Comparison of ENCODE assay signal across 8 mouse cellular contexts in the genomic region with DNA sequence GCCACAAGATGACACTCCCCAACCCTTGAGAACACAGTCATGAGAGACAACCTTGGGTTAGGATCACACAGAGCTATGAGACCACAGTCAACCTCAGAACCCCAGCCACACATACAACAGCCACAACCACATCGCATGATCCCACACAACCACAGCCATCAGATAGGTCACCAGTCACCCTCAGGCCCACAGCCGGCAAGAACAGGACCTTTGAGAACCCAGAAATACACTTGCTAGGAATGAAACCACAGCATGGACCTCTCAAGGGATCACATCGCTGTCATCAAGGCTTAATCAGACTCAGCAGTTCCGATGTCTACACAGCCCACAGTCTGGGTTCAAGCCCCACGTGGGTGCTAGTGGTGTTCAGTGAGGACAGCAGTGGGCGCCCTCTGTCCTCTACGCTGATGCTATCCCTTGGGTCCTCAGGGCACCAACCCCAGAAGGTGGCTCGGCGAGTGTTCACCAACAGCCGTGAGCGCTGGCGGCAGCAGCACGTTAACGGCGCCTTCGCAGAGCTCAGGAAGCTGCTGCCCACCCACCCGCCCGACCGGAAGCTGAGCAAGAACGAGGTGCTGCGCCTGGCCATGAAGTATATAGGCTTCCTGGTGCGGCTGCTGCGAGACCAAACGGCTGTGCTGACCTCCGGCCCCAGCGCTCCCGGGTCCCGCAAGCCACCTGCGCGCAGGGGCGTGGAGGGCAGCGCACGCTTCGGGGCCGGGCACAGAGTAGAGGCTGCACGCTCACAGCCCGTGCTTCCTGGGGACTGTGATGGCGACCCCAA. TPM values are rescaled to one million over a fixed set of nuclear protein-coding genes. Genes with fewer than 3 reads are reported as not detected.
DNase-seq lines count a peak whose midpoint lies in the region; ATAC-seq lines count a peak whose summit lies in the region.

No protein-coding gene starts in this region.

- H3K4me2 ChIP-seq in forebrain, embryonic 11.5 days (ENCODE audit: low read depth, low read length, severe bottlenecking) = peak overlapping the region; percentile 28
- H3K4me2 ChIP-seq in limb, embryonic 12.5 days = peak overlapping the region; percentile 49

- H3K4me1 ChIP-seq in forebrain, embryonic 11.5 days (replicated peaks; ENCODE audit: control insufficient read depth, insufficient read depth, low read length) = peaks cover 26% of the 10 kb centered on the region
- peaks cover 67% of the 10 kb centered on the region for H3K4me1 ChIP-seq in limb, embryonic 12.5 days (replicated peaks)

- no peak overlapping the region for H3K27ac ChIP-seq in forebrain, embryonic 11.5 days (ENCODE audit: low read depth, low read length)
- H3K27ac ChIP-seq in limb, embryonic 12.5 days = peak overlapping the region; percentile 29; the same call in 1 of the 2 replicates

- peak overlapping the region; percentile 10; the same call in 1 of the 2 replicates for H3K4me3 ChIP-seq in forebrain, embryonic 11.5 days (ENCODE audit: low read depth, low read length)
- peak overlapping the region; percentile 27 for H3K4me3 ChIP-seq in limb, embryonic 12.5 days (replicated peaks)

- H3K36me3 ChIP-seq in forebrain, embryonic 11.5 days (ENCODE audit: control insufficient read depth, insufficient read depth, low read length) = no peaks in the 10 kb centered on the region
- peaks cover 24% of the 10 kb centered on the region for H3K36me3 ChIP-seq in limb, embryonic 12.5 days

- WGBS in forebrain, embryonic 11.5 days = 9% methylated on average over 38 of the region's 38 CpGs
- WGBS in limb, embryonic 12.5 days = 8% methylated on average over 38 of the region's 38 CpGs

- DNase-seq in embryo, embryonic 9.5 days (ENCODE audit: extremely low spot score) = peak; percentile 21
- DNase-seq in embryo, embryonic 10 days (ENCODE audit: low spot score) = no peak
- DNase-seq in B cell, adult 2 months = peak; percentile 56 to 57
- peak; percentile 66 for DNase-seq in forebrain, embryonic 11.5 days (ENCODE audit: low spot score)
- DNase-seq in ovary, adult 18-20 months (ENCODE audit: low spot score) = no peak
- no peak for DNase-seq in layer of hippocampus, adult 11-12 months (ENCODE audit: low spot score)

- H3K9me3 ChIP-seq in forebrain, embryonic 11.5 days (ENCODE audit: control insufficient read depth, low read length) = no peaks in the 10 kb centered on the region
- H3K9me3 ChIP-seq in limb, embryonic 12.5 days = no peaks in the 10 kb centered on the region

- no peak for ATAC-seq in forebrain, embryonic 11.5 days (replicated peaks; ENCODE audit: low FRiP score)
- no peak for ATAC-seq in limb, embryonic 12.5 days (ENCODE audit: insufficient number of reproducible peaks, insufficient read depth, low FRiP score, low TSS enrichment, low read depth)
- 0 out of 2 replicates have a peak, but pooled peaks have one; percentile 1 for ATAC-seq in monocyte, adult 5-6 weeks (replicated peaks; ENCODE audit: insufficient number of reproducible peaks, low FRiP score, low TSS enrichment, poor library complexity, severe bottlenecking)

- H3K9ac ChIP-seq in forebrain, embryonic 11.5 days (ENCODE audit: low read length) = no peak overlapping the region
- H3K9ac ChIP-seq in limb, embryonic 12.5 days (replicated peaks) = no peak overlapping the region; the same call in 1 of the 2 replicates

- H3K27me3 ChIP-seq in forebrain, embryonic 11.5 days (ENCODE audit: control insufficient read depth, insufficient read depth, low read length) = peaks cover 70% of the 10 kb centered on the region
- H3K27me3 ChIP-seq in limb, embryonic 12.5 days = peaks cover 73% of the 10 kb centered on the region

RNA-seq across cellular contexts. Expression of a gene that starts 2.4 kb away (rescaled TPM):
- 5.0 and 5.7 TPM in 2 replicates for polyA plus RNA-seq in forebrain, embryonic 11.5 days (2014; fragmentation: Nextera tagmentation; extraction: Ambion mirVana)
- 3.7 and 4.7 TPM in 2 replicates for polyA plus RNA-seq in limb, embryonic 12.5 days (2016; fragmentation: Nextera tagmentation; extraction: Ambion mirVana)
- 41.7 to 46.2 TPM (median 45.0 TPM) in 3 replicates for total RNA-seq in monocyte, adult 5-6 weeks (2017)

RNA-seq across cellular contexts. Expression of a gene that starts 16.0 kb away (rescaled TPM):
- 34.6 and 37.7 TPM in 2 replicates for polyA plus RNA-seq in forebrain, embryonic 11.5 days (2014; fragmentation: Nextera tagmentation; extraction: Ambion mirVana)
- polyA plus RNA-seq in limb, embryonic 12.5 days (2016; fragmentation: Nextera tagmentation; extraction: Ambion mirVana) = 16.9 and 21.4 TPM in 2 replicates
- 29.0 to 50.5 TPM (median 36.3 TPM) in 3 replicates for total RNA-seq in monocyte, adult 5-6 weeks (2017)

RNA-seq across cellular contexts. Expression of a gene that starts 17.6 kb away (rescaled TPM):
- polyA plus RNA-seq in forebrain, embryonic 11.5 days (2014; fragmentation: Nextera tagmentation; extraction: Ambion mirVana) = 52.7 and 72.3 TPM in 2 replicates
- 63.4 and 66.9 TPM in 2 replicates for polyA plus RNA-seq in limb, embryonic 12.5 days (2016; fragmentation: Nextera tagmentation; extraction: Ambion mirVana)
- total RNA-seq in monocyte, adult 5-6 weeks (2017) = 40.1 to 46.6 TPM (median 44.7 TPM) in 3 replicates

RNA-seq across cellular contexts. Expression of a gene that starts 19.1 kb away (rescaled TPM):
- polyA plus RNA-seq in forebrain, embryonic 11.5 days (2014; fragmentation: Nextera tagmentation; extraction: Ambion mirVana) = 3.0 and 3.1 TPM in 2 replicates
- 9.7 and 11.8 TPM in 2 replicates for polyA plus RNA-seq in limb, embryonic 12.5 days (2016; fragmentation: Nextera tagmentation; extraction: Ambion mirVana)
- total RNA-seq in monocyte, adult 5-6 weeks (2017) = 6.4 to 8.9 TPM (median 8.2 TPM) in 3 replicates

RNA-seq across cellular contexts. Expression of a gene that starts 41.0 kb away (rescaled TPM):
- 67.3 and 68.7 TPM in 2 replicates for polyA plus RNA-seq in forebrain, embryonic 11.5 days (2014; fragmentation: Nextera tagmentation; extraction: Ambion mirVana)
- polyA plus RNA-seq in limb, embryonic 12.5 days (2016; fragmentation: Nextera tagmentation; extraction: Ambion mirVana) = 134 and 144 TPM in 2 replicates
- 92.1 to 198 TPM (median 119 TPM) in 3 replicates for total RNA-seq in monocyte, adult 5-6 weeks (2017)

Comparison
In these comparisons a context has a peak if more than half of its experiments do, and no peak if none do; other contexts are left out.
1. DNase-seq: peak in embryo, embryonic 9.5 days (single experiment), B cell, adult 2 months (2 of 2) and forebrain, embryonic 11.5 days (single experiment); none in embryo, embryonic 10 days (single experiment), ovary, adult 18-20 months (single experiment) and layer of hippocampus, adult 11-12 months (single experiment).